ENCODE assay signal across 21 mouse cellular contexts in genomic region chr3:93548541-93549266, GRCm38 (mm10). TPM values are rescaled to one million over a fixed set of nuclear protein-coding genes. Genes with fewer than 3 reads are reported as not detected.
A peak's percentile ranks its signal among the peaks of the same experiment; 100 is the strongest.
DNase-seq lines count a peak whose midpoint lies in the region; ATAC-seq and TF ChIP-seq lines count a peak whose summit lies in the region.
"Had no signal": no experiment of that assay in that cellular context is flagged by ENCODE, and none has a peak within 500 bp of the region (broad histone marks: within the 10 kb centered on the region; RNA-seq: fewer than 3 reads in every experiment).

No protein-coding gene starts in this region.

- DNase-seq in spleen, postnatal 36 days (ENCODE audit: low spot score in 2 of 2) = peak; percentile 74 to 81
- no peak for DNase-seq in spleen, postnatal 4 days (ENCODE audit: low spot score in 2 of 2)
- DNase-seq in induced T-regulatory cell, adult 2 months (ENCODE audit: low read depth) = peak; percentile 88
- DNase-seq in left cerebral cortex, adult 11 months (ENCODE audit: low spot score) = no peak
- no peak for DNase-seq in layer of hippocampus, adult 11-12 months (ENCODE audit: low spot score)
- DNase-seq: adrenal gland, postnatal 10 days; cerebellum, adult 9-11 months; gastrocnemius, postnatal 10 days; right cerebral cortex, postnatal 4 days had no signal

- H3K9ac ChIP-seq in forebrain, embryonic 13.5 days = no peak overlapping the region
- H3K9ac ChIP-seq: kidney, embryonic 15.5 days; lung, embryonic 15.5 days; neural tube, embryonic 13.5 days had no signal

- no peaks in the 10 kb centered on the region for H3K27me3 ChIP-seq in small intestine, adult 2 months (ENCODE audit: control insufficient read depth, insufficient read depth, low read length)
- no peaks in the 10 kb centered on the region for H3K27me3 ChIP-seq in forebrain, embryonic 13.5 days
- H3K27me3 ChIP-seq: kidney, embryonic 15.5 days; lung, embryonic 15.5 days had no signal

- no peaks in the 10 kb centered on the region for H3K36me3 ChIP-seq in small intestine, adult 2 months (ENCODE audit: control insufficient read depth, insufficient read depth, low read length)
- no peaks in the 10 kb centered on the region for H3K36me3 ChIP-seq in forebrain, embryonic 13.5 days (ENCODE audit: poor library complexity, severe bottlenecking)
- H3K36me3 ChIP-seq: embryonic facial prominence, embryonic 10.5 days; kidney, embryonic 15.5 days; lung, embryonic 15.5 days; neural tube, embryonic 13.5 days had no signal

- no peak overlapping the region for H3K4me3 ChIP-seq in small intestine, adult 2 months (ENCODE audit: low read depth, low read length)
- H3K4me3 ChIP-seq in forebrain, embryonic 13.5 days = no peak overlapping the region
- H3K4me3 ChIP-seq: embryonic facial prominence, embryonic 10.5 days; erythroblast, embryonic 14.5 days; kidney, embryonic 15.5 days; left cerebral cortex, adult 2 months; lung, embryonic 15.5 days; neural tube, embryonic 13.5 days had no signal

- peak; percentile 28 for ATAC-seq in CD4-positive, CD25-positive, alpha-beta regulatory T cell, adult 4 months
- no peak for ATAC-seq in forebrain, embryonic 13.5 days
- ATAC-seq: hindbrain, embryonic 16.5 days; midbrain, embryonic 16.5 days had no signal

- TF ChIP-seq CTCF in small intestine, adult 2 months (IDR thresholded peaks at IDR 0.05; ENCODE audit: extremely low read depth, insufficient read length, insufficient replicate concordance, low read depth, low read length) = no peak

- peak overlapping the region; percentile 16; the same call in 1 of the 2 replicates for H3K27ac ChIP-seq in small intestine, adult 2 months (ENCODE audit: insufficient read depth, low read depth, low read length)
- H3K27ac ChIP-seq in forebrain, embryonic 13.5 days = no peak overlapping the region
- H3K27ac ChIP-seq: embryonic facial prominence, embryonic 10.5 days; kidney, embryonic 15.5 days; left cerebral cortex, adult 2 months; lung, embryonic 15.5 days; neural tube, embryonic 13.5 days had no signal

- H3K4me1 ChIP-seq in small intestine, adult 2 months (ENCODE audit: control insufficient read depth, insufficient read depth, insufficient read length, low read length) = peaks cover 14% of the 10 kb centered on the region; the same call in 1 of the 2 replicates
- no peaks in the 10 kb centered on the region for H3K4me1 ChIP-seq in forebrain, embryonic 13.5 days
- H3K4me1 ChIP-seq: embryonic facial prominence, embryonic 10.5 days; lung, embryonic 15.5 days; neural tube, embryonic 13.5 days had no signal

- no peak for TF ChIP-seq POLR2A in small intestine, adult 2 months (IDR thresholded peaks at IDR 0.05; ENCODE audit: low read depth, low read length)

- WGBS in small intestine, adult 2 months = 61% methylated on average over 6 of the region's 6 CpGs
- WGBS in forebrain, embryonic 13.5 days = 81% methylated on average over 4 of the region's 6 CpGs

- H3K9me3 ChIP-seq in forebrain, embryonic 13.5 days (replicated peaks) = no peaks in the 10 kb centered on the region
- H3K9me3 ChIP-seq: embryonic facial prominence, embryonic 10.5 days; kidney, embryonic 15.5 days; lung, embryonic 15.5 days; neural tube, embryonic 13.5 days had no signal

- H3K4me2 ChIP-seq in forebrain, embryonic 13.5 days = no peak overlapping the region
- H3K4me2 ChIP-seq: heart, embryonic 11.5 days; kidney, embryonic 15.5 days; lung, embryonic 15.5 days; neural tube, embryonic 13.5 days had no signal

RNA-seq across cellular contexts. Expression of gene S100a10, which starts 6.2 kb away (rescaled TPM):
- polyA plus RNA-seq in CD4-positive, CD25-positive, alpha-beta regulatory T cell, adult 4 months (2017; shearing (Covaris generic)) = 100 to 1,000 TPM; 693 to 848 TPM
- 43.4 and 172 TPM in 2 replicates for polyA plus RNA-seq in small intestine, adult 2 months (2012; rRNA removed)
- 69.1 and 89.9 TPM in 2 replicates for polyA plus RNA-seq in forebrain, embryonic 13.5 days (2015; fragmentation: Nextera tagmentation; extraction: Ambion mirVana)

RNA-seq across cellular contexts. Expression of gene S100a11, which starts 28.4 kb away (rescaled TPM):
- 100 to 1,000 TPM; 613 to 644 TPM for polyA plus RNA-seq in CD4-positive, CD25-positive, alpha-beta regulatory T cell, adult 4 months (2017; shearing (Covaris generic))
- polyA plus RNA-seq in small intestine, adult 2 months (2012; rRNA removed) = 49.0 and 81.5 TPM in 2 replicates
- polyA plus RNA-seq in forebrain, embryonic 13.5 days (2015; fragmentation: Nextera tagmentation; extraction: Ambion mirVana) = 117 and 133 TPM in 2 replicates

Comparison
In these comparisons a context has a peak if more than half of its experiments do, and no peak if none do; other contexts are left out.
1. DNase-seq: peak in spleen, postnatal 36 days (2 of 2) and induced T-regulatory cell, adult 2 months (single experiment); none in spleen, postnatal 4 days (0 of 2), left cerebral cortex, adult 11 months (single experiment) and layer of hippocampus, adult 11-12 months (single experiment).